Mouse (Mus musculus) frontal cortex, postnatal 36 days (tissue): ENCODE measurements at regions not wholly inside any gene's neighbourhood (a gene's known extent, or its start where the extent isn't known, plus 50 kb on each side); places are given as distances from the start of the nearest gene placed in this dataset.

Experiments used
- DNase-seq, 2 experiments: peaks; one replicate each; pipeline ENCODE4 v3.0.0; 2022; ENCODE audit warnings: low spot score in 2 of 2

DNA sequence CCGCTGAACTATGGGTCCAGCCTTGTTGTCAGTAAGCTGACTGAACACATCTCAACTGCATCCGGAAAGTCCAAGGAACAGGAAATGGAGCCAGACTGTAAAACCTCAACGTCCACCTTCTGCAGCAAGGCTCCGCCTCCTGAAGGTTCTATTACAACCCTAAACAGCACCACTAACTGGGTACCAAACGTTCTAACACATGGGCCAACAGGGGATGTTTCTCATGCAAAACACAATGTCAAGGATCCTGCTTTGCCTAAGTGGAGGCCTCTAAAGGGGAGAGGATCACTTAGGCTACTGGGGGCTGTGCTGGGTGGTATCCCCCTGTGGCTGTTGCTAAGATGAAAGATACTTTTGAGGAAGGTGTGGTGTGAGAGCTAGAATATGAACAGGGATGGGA is 51.0 kb upstream of the Stt3b start:
- DNase-seq: no peak

GRCm38 (mm10) chr9:115361881-115362280 is 51.7 kb upstream of the Stt3b start:
- no peak for DNase-seq

DNA sequence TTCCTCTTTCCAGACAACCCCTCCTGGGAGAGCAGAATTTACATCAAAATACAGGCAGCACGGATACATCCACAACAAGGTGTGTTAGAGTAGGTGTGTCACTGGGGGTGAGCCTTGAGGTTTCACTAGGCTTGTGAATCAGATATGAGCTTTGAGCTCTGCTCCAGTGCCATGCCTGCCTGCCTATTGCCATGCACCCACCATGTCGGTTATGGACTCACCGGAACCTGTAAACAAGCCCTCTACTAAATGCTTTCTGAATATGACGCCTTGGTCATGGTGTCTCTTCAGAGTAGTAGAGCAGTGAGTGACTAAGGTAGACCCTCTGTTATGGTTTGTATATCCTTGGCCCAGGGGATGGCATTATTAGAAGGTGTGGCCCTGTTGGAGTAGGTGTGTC is 52.3 kb upstream of the Stt3b start:
- no peak for DNase-seq

DNA sequence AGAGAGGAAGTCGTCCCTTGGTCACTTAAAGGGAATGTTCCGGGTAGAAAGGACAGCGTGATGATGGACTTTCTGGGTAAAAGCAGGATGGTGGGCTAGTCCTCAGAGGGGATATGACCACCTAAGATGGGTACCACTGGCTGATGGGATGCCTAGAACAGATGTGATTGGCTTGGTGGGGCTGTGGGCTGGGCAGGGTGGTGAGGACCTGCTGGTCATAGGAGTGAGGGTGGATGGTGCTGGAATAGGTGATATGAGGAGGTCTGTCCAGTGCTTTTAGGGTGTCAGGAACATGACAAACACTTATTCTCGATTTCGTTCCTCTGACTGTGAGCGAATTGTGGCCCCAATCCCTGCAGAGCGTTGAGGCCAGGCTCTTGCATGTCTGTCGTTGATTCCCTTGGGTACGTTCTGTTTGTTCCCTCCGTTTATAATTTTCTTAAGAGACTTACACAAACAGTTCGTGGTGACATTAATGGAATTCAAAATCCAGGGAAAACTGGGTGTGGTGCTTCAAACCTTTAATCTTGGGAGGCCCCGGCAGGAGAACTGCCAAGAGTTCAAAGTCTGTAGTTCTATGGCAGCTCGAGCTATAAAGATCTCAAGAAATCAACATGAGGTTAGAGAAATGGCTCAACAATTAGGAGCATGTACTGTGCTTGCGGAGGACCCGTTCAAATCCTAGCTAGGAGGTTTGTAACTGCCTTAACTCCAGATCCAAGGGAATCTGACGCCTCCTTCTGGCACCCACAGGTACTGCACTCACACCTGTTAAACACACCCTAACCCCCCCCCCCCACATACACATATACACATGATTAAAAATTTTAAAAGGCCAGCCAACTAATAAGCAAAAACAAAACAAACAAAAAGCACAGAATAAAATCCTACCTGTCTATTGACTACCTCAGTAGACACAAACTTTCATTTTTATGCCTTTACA is 55.0 kb upstream of the Stt3b start:
- DNase-seq: no peak

DNA sequence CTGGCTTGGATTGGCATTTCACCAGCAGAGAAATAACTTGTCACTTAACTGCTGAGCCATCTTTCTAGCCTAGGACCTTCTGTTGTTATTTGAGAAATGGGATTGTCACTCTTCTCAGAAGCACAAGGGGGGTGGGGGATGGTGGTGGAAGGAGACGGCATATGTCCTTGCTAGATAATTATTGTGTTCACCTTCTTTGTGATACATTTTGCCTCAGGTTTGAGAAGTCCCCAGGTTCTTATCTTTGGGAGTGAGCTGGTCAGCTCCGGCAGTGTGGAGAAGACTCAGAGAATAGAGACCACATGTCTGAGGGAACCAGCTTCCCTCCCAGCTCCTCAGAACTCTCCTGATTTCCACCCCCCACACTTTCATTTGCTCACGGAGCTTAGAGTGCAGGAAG is 57.6 kb upstream of the Stt3b start:
- DNase-seq: no peak

- no peak for DNase-seq
Measured at GRCm38 (mm10) chr9:115380276-115380675, 70.1 kb upstream of the Stt3b start.

- DNase-seq: no peak
Measured at GRCm38 (mm10) chr9:115382824-115383475, 72.7 kb upstream of the Stt3b start.

- no peak for DNase-seq
Measured at GRCm38 (mm10) chr9:115383935-115384334, 73.7 kb upstream of the Stt3b start.

- DNase-seq: no peak
Measured at GRCm38 (mm10) chr9:115384345-115384744, 74.1 kb upstream of the Stt3b start.

DNA sequence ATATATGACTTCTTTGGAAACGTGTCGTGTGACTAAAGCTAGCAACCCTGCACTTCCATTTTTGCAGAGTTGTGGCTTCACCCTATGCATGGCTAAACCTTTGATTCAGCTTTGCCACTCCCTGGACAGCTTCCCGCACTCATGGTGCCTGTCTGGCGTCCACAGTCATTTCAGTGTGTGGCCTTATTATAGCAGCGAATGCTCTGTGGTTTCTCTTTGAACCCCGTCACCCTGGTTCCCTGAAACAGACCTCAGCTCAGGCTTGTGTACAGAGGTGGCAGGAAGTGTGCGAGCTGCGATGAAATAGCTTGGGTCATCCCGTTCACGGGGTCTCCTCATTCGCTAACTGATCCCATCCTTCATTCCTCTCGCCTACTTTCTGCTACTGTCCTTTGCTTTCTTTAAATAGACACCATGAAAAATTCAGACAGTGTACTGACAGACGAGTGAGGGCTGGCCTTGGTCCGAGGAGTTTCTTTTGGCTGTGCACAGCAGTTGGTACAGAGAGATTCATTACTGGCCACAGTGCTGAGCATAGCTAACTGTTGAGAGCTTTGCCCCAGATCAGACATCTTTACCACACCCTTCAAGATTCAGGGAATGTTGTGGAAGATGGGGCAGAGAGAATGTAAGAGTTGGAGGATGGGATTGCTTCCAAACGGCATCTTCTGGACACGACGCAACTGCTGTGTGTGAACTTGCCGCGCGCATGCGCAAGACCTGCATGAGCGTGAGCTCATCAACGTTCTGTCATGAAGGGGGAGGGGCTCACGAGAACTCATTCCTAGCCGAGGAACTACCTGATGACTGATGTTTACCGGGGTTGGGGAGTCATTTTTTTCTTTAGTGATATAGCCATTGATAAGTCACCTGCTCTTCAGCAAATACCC is 77.5 kb upstream of the Stt3b start:
- no peak for DNase-seq

DNA sequence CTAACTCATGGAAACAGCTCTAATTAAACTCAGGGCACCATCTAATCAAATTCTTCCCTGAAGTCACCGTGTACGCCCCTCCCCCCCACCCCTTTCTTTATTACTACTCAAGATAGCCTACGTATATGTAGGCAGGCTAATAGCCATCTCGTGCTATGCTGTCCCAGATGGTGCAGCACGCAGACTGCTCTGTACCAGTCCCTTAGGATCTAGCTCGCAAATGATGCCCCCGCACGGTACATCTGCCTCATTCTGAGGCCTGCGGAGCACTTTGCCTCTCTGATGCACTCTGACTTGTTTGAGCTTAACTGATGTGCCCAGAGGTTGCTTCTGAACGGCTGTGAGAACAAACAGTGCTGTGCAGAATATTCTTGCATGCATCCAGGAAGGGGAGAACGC is 78.1 kb upstream of the Stt3b start:
- no peak for DNase-seq

- no peak for DNase-seq
Measured at GRCm38 (mm10) chr9:115389082-115389481, 78.9 kb upstream of the Stt3b start.

DNA sequence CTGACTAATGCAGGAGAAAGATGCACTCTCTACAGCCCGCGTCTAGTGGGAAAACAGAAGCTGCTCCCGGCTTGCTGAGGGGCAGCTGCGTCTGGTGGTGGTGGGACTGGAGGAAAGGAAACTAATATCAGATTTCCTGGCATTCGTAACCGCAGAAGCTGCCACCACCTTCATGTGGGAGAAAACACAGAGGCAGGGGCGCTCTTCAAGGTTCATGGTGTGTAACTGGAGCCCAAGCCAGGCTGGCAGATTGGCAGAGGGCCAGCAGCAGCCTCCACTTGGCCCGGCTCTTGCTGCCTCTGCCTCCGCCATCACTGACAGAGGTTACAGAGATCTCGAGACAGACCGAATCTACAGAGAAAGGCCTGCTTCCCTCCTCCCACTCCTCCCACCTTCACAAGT is 80.7 kb upstream of the Stt3b start:
- peak in 1 of 2 experiments; percentile 11 for DNase-seq

DNA sequence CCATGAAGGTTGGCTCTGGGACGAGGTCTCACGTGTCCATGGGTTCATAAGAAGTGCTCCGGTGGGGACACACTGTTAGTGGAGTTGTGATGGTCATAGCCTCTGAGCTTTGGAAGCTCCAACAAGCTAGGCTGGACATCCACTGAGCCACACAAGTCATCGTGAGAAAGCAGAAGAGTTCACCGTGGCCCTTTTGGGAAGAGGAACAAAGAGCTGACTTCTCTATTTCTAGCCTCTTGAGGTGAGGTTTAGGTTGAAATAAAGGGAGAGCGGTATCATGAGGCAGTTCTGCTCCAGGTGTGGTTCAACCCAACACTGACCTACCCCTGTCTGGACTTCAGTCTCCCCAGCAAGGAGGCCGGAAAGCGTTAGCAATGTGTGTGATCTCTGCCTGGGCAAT is 85.3 kb upstream of the Stt3b start:
- DNase-seq: no peak

GRCm38 (mm10) chr9:115400461-115400860 is 90.2 kb upstream of the Stt3b start:
- DNase-seq: no peak

- DNase-seq: no peak
Measured at GRCm38 (mm10) chr9:115401405-115402151, 91.4 kb upstream of the Stt3b start.

- DNase-seq: no peak
Measured at GRCm38 (mm10) chr9:115402661-115403060, 92.4 kb upstream of the Stt3b start.

DNA sequence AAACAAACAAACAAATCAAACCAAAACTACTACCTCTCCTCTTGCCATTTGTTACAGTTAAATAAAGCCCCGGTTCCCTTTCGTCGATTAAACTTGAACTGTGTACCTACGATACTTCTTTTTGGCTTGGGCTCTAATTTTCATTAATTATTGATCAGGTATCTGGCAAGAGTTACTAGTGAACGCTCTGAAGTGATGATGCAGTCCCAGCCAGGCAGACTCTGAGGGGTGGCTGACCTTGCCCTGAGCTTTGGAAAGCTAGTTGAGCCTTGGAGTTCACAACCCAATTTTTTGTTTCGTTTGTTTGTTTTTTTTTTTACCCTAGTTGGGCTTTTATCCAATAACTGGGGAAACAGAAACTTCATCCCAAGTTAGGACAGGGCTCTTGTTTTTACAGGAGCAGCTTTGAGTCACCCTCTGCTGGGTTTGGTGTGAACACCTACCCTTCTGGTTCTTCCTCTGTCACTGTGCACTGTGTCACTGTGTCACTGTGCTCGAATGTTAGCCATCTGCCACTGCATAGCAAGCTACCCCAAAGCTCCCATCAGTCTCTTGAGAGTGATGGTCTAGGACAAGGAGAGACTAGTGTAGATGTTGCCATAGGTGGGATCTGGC is 93.2 kb upstream of the Stt3b start:
- no peak for DNase-seq

DNA sequence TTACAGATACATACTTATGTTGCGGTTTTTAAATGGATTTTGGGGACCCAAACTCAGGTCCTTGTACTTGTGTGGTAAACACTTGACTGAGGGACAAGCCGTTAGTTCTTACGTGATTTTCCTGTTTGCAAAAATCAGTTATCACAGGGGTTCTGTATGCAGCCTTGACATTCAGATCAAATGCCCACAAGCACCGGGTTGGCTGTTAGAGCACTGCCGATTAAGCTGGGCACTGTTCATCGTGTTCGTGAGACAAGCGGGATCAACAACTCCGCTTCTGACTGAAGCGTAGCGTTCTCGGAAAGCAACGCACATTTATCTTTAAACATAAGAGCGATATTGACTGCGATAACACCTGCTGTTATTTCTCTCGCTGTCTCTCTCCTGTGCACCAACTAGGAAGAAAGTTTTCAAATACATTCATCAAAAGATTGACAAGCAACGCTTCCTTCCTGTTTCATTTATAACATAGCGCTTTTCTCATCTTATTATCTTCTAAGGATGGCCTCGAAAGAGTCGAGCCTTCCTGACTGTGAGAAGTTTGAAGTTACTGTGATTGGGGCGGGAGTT is 97.8 kb upstream of the Stt3b start:
- DNase-seq: no peak

DNA sequence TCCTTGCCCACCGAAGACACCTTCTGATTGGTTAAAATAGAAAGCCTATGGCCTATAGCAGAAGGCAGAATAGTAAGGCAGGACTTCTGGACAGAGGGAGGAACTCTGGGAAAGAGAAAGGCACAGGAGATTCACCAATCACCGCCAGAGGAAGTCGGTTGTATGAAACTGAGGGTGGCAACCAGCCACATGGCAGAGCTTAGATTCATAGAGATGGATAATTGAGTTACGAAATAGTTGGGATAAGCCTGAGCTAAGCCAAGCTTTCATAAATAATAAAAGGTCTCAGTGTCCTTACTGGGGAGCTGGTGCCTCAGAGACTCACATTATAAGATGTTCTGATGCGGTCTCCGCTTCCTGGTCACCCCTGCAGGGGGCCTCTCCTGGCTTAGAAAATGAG is 98.7 kb upstream of the Stt3b start:
- DNase-seq: no peak

DNA sequence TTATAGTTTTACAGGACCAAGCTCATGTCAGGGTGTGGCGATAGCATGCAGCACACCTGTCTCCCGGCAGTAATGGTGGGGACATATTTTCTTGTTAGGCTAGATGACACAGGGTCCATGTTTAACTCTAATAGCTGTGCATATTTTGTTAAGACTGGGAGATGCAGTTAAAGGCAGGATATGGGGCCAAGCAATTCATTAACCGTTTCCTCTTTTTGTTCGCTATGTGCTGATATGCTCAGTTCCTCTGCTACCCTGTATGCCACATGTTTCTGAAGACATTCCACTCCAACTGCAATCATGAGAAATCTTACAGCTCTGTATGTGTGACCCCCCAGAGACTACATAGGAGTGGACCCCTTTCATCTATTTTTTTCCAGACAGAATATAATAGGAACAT is 104.0 kb upstream of the Stt3b start:
- DNase-seq: no peak
